Mouse (Mus musculus) adipocyte (in vitro differentiated cells): Measurements from ENCODE around the gene Dus4l.

Experiments
- DNase-seq: peaks from one replicate; pipeline ENCODE4 v3.0.0-alpha.2; 2016; ENCODE audit warnings: low spot score

Gene Dus4l

GRCm38 (mm10) chr12:31592011-31592410 lies 62.6 kb downstream of the Dus4l start:
- DNase-seq = no peak
